Mouse (Mus musculus) fat pad, adult 2 months (tissue): Measurements from ENCODE around the gene Gch1.
"Not testable (repeated sequence)": the region's sequence is repeated elsewhere in the genome, so short reads cannot be mapped to it uniquely, and the experiment has no call there.

ENCODE experiments used
- DNase-seq: peaks from one replicate; pipeline ENCODE4 v3.0.0-alpha.2; 2011; ENCODE audit warnings: low read depth, low spot score; ENCODE audit errors: extremely low read depth

The Gch1 gene

GRCm38 (mm10) chr14:47170499-47171109 lies 18.6 kb downstream of the Gch1 start:
- DNase-seq = no peak

DNA sequence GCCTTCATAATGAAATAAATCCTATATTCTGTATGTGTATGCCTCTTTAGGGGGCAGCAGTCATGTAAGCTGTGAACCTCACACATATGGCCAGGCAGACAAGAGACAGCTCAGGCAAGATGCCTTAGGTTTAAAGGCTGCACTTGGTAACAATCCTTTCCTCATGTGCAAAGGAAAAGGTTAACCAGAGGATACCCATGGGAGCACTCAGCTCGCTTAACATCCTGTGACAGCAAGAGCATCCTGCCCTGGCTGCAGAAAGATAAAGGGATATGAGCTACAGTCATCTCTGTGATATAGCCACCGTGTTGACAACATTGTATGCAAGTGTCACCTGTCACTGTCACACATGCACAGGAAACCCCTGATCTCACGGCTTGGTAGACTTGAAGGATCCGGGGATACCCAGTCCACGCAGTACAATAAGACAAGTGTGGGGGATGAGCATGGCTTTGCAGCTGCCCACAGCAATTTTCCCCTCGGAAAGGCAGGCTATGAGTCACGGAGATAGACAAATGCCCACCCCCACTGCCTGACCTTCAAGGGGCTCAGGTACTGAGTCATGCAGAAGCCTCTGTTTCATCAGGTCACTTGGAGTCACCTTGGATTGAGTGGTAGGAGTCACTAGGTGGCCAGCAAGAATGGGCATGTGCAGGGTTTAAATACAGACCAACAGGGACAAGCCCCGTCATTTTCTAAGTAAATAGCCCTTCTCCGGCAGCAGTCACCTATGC lies 19.4 kb downstream of the Gch1 start:
- DNase-seq = no peak

DNA sequence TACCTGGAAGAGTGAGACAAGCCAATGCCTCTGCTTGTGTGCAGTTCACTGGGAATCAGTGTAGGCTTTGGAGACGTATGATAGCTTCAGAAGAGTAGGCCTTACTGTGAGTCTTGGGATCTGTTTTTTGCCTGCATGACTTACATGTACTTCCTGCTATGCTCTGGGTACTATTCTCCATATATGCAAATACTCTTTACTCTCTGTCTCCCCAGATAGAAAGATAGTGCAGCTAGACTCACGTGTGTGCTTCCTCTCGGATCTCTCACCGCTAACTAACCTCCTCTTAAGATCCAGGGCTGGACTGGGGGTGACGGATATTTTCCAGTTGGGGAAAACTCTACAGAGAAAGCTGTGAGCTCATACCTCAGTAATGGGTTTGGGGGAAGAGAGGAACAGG lies 23.5 kb downstream of the Gch1 start:
- no peak for DNase-seq

DNA sequence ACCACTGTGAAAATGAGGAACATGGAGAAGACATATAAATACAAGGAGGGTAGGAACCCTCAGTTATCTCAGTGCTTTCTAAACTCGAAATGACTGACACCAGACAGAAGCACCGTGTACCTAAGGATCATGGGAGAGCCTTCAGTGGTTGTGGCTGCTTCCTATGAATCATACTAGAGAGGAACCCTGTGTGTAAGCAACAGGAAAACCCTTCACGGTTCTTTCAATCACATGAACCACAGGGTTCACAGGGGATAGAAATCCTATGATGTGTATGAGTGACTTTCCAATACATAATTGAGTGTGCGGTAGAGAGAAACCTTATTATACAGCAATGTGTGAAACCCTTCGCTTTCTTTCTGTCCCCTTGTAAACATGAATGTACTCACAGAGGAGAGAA lies 24.1 kb downstream of the Gch1 start:
- no peak for DNase-seq

DNA sequence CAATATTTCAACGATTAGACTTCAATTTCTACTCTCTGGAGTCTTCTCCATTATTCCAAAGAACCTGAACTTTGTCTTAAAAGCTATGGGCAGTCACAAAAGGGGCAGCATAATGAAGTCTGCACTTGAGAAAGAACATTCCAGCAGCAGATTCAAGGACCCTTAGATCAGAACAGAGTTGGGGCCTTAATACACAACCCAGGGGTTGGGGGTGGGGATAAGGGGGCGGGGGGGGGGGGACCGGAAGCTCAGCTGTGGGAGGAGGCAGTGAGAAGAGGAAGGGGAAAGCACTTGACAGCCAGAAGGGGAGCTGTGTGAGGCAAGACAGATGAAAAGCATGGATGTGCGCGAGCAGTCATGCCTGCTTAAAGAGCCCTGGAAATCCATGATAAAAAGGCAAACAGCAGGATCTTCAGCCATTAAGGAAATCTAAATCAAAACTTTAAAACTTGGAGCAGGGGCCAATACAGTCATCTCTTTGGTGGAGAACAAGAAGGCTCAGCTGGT lies 27.2 kb downstream of the Gch1 start:
- DNase-seq = no peak

DNA sequence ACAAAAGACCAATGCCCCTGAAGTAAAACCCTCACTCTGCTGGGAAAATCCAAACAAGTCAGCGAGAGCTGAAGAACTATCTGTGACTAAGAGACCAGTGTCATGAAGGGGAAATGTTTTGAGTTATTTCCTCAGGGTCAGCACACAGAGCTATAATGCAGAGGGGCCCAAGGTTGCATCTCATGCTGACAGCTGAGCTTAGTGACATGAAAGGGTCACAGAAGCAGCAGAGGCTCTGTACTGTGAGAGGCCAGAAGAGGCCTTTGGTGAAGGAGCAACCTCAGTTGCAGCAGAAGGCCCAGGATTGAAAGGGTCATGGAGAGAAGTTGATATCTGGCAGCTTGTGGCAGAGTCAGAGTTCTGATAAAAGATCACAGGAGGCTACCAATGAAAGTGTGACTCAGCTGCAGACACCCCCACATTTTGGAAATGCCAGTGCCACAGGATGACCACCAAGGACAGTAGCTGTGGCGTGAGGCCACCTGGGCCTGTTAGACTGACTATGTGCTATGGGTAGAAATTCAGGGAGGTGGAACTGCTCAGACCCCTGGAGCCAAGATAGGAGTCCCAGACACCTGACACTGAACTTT lies 29.1 kb downstream of the Gch1 start:
- DNase-seq = no peak

- no peak for DNase-seq
These were observed 34.9 kb downstream of the Gch1 start for GRCm38 (mm10) chr14:47154303-47154702.

- no peak for DNase-seq
These were observed 37.9 kb downstream of the Gch1 start for GRCm38 (mm10) chr14:47151306-47151705.

DNA sequence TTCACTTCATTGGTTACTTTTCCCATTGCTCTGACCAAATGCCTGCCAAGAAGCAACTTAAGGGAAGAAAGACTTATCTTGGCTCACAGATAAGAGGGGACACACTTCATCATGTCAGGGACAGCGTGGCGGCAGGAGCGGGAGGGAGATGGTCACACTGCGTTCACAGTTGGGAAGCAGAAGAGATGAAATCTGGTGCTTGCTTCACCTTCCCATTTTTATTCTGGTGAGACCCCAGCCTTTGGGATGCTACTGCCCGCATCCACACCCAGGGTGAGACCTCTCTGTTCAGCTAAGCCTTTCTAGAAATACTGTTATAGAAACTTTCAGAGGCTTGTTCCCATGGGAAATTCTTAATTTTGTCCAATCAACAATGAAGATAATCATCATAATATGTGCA lies 44.9 kb downstream of the Gch1 start:
- no peak for DNase-seq

DNA sequence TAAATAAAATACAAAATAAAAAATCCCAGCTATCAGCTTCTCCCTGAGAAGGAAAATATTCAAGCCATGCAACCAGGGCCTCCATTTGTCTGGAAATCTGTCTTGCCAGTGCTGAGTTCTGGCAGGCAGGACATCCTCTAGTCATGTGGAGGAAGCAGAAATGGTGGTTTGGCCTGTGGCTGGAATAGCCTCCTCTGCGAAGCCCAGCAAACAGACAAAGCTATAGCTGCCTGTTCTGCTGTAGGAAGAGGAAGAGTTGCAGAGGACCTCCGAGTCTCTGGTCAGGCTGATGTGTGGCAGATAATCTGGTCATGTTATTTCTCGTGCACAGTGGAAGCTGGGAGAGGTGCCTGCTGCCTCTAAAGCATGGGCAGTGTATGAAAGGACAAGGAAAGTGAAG lies 50.4 kb downstream of the Gch1 start:
- no peak for DNase-seq

GRCm38 (mm10) chr14:47136637-47137036 lies 52.6 kb downstream of the Gch1 start:
- no peak for DNase-seq

- DNase-seq = no peak
These were observed 55.3 kb downstream of the Gch1 start for GRCm38 (mm10) chr14:47133948-47134347.

DNA sequence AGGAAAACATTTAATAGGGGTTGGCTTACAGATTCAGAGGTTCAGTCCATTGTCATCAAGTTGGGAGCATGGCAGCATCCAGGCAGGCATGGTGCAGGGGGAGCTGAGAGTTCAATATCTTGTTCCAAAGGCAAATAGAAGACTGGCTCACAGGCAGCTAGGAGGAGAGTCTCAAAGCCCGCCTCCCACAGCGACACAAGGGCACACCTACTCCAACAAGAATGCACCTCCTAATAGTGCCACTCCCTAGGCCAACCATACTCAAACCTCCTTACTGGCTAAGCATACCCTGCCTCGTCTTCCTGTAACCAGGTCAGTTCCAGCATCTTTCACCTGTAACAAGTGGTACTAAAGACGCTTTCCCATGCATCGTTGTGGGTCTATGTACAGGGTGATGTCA lies 61.2 kb downstream of the Gch1 start:
- no peak for DNase-seq

GRCm38 (mm10) chr14:47117522-47117921 lies 71.7 kb downstream of the Gch1 start:
- no peak for DNase-seq

DNA sequence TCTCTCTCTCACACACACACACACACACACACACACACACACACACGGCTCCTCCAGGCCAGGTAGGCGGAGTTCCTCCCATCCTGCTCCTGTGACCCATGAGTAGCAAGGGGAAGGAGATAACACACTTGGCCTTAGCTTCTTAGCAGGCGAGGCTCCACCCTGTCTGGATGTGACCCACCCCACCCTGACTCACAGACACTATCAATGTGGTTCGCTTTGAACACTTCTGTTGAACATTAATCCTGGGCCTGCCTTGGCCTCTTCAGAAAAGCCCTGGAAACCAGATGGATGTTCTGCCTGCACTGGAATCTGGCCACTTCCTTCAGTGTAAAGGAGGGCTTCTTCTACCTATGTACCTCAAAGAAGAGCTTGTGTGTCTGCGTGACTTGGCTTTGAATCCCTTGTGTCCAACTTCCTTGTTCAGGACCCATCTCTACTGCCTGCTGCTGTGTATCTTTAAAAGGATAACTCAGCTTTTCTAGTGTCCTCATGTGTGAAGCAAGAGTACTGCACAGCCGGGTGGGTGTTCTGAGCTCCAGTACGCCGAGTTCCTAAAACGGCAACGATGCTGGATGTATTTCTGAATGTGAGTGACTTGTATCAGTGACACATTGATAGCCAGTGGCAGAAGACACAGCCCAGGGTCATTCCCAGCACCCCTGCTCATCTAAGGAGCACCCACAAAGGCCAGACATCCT lies 73.0 kb downstream of the Gch1 start:
- no peak for DNase-seq

- DNase-seq = no peak
These were observed 74.1 kb downstream of the Gch1 start for GRCm38 (mm10) chr14:47115154-47115553.

DNA sequence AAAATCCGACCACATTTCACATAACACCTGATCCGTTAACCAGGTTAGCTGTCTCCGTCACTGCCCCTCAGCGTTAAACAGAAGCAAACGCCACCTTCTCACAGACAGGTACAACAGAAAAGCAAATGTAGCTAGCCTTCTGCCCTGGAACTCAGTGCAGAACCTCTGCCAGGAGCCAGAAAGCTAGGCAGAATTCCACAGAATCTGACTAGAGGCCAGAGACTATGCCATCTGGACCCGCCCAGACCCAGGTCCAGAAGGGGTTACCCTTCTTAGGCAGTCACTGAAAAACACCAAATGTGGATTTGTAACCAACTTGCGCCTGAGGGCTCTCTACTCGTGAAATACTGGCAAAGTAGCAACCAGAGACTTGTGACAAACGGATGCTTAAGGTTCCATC lies 77.9 kb downstream of the Gch1 start:
- no peak for DNase-seq

DNA sequence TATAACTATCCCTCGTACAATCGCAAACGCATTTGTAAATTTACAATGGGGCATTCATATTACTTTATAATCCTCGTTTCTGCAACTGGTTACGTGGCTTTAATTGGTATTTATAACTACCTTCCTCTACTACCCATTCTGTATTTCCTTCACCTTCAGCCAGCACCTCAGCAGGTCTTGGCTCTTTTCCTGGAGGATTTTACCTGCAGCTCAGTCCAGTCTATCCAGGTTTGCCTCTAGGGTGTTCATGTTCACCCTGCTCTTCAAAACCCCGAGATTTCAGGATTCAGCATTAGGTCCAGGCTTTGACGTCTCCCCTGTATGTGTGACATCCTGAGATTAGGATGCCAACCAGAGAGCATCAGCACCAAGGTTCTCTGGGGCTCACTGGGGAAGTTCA lies 78.8 kb downstream of the Gch1 start:
- DNase-seq = not testable (repeated sequence)

GRCm38 (mm10) chr14:47107461-47107860 lies 81.8 kb downstream of the Gch1 start:
- no peak for DNase-seq

- DNase-seq = no peak
These were observed 83.5 kb downstream of the Gch1 start for GRCm38 (mm10) chr14:47105755-47106154.

- no peak for DNase-seq
These were observed 84.0 kb downstream of the Gch1 start for GRCm38 (mm10) chr14:47105174-47105557.
